Mouse (Mus musculus): ENCODE data around the gene Zfp36.

Zfp36 gene

DNA sequence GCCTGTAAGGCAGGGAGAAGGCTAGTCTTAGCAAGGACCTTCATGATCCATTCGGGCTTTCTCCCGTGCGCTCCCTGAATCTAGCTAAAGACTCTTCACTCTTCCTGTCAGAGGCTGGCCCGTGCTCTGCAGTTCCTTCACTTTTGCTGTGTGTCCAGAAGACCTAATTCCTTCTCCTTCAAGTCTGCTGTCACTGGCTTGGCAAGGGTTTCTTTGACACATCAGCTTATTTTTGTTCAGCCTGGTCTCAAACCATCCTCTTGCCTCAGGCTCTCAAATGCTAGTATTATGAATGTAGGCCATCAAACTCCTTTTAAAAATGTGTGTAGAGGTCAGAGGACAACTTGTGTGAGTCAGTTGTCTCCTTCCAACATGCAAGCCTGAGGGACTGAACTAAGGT, 3.6 kb upstream of the Zfp36 start:
- no peak for DNase-seq

DNA sequence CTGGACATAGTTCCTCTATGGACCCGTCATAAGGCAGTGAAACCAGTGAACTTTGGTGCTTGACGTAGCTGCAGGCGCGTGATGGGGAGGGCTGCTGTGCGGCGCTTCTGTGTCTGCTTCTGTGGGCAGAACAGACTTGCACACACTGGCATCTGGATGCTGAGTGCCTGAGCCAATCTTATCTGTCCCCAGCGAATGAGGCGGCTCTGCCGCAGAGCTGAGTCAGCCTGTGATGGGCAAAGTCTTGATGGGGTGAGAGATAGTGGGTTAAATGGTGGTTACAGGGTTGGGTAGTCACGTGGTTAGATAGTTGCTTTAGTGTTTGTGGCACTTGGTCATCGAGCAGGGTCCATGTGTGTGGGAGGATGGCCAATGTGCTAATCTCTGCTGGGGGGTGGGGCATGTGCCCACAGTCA, 2.9 kb upstream of the Zfp36 start:
- no peak for DNase-seq

DNA sequence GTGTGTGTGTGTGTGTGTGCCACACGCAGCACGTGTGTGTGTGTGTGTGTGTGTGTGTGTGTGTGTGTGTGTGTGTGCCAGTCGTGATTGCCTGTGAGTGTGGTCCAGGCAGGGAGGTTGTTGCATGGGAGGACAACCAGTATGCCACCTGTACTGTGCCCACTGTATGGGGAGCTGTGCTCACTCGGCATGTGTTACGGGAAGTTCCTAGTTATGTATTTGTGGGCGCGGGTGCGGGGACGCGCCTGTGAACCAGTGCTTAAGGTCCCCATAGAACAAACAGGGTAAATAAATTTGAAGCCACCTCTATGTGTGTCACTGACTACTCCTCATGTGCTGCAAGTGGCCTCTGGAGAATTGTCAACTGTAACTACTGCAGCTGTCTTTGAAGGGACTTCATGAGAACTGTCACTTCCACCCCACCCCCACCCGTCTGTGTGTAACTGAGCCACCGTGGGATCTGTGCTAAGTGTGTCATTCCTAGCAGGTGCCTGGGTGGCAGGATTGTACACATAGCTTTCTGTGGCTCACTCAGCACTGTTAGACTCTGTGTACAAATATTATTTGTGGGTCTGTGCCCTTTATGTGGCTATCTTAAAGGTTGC, 2.4 kb upstream of the Zfp36 start:
- DNase-seq = no peak

DNA sequence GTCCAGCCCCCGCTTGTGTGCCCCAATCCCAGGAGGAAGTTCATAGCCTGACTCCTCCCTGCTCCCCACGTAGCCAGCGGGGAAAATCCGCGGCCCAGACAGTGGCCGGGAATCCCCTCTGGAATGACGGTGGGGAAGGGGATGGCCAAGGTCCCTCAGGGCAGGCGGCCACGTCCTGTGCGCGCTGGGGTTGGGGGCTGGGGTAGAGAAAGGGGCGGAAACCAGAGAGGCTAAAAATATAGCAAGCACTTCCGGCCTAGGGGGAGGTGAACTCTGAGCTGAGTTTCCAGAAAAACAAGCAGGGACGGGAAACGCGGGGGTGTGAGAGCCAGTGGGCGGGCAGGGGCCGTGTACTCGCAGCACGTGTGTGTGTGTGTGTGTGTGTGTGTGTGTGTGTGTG, 1.9 kb upstream of the Zfp36 start:
- peak in 1 of 2 experiments; percentile 41 for DNase-seq

DNA sequence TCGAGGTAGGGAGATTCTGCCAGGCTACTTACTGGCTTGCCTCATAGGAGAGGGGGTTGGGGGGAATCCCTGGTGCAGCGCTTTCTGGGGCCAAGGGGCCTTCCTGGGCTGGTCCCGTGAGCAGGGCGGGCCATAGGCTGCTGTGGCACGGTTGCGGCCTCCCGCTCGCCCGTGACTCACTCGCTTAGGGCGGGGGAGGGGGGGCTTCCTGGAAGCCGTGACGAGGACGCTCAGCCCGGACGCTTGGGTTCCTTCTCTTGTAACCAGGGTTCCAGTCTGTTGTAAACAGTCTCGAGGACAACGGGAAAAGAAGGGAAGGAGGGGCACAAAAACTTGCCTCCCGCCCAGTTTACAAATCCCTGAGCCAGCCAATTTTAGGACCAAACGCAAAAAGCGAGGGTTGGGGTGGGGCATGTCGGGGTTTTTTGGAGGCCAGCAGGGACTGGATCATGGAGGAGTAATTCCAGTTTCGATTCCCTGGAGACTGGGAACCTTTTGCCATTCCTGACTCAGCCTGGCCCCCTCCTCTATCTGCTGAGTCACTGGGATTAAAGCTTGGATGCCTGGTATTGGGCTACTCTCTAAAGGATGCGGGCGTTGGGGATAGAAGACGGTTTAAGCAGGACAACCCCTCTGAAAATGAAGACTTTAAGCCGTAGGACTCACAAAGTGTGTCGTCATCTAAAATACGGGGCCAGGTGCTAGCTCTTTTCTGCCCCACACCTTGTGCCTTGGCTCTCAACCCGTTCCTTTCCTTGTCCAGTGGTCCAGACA, 1.2 kb upstream of the Zfp36 start:
- DNase-seq = peak; percentile 37 to 43

DNA sequence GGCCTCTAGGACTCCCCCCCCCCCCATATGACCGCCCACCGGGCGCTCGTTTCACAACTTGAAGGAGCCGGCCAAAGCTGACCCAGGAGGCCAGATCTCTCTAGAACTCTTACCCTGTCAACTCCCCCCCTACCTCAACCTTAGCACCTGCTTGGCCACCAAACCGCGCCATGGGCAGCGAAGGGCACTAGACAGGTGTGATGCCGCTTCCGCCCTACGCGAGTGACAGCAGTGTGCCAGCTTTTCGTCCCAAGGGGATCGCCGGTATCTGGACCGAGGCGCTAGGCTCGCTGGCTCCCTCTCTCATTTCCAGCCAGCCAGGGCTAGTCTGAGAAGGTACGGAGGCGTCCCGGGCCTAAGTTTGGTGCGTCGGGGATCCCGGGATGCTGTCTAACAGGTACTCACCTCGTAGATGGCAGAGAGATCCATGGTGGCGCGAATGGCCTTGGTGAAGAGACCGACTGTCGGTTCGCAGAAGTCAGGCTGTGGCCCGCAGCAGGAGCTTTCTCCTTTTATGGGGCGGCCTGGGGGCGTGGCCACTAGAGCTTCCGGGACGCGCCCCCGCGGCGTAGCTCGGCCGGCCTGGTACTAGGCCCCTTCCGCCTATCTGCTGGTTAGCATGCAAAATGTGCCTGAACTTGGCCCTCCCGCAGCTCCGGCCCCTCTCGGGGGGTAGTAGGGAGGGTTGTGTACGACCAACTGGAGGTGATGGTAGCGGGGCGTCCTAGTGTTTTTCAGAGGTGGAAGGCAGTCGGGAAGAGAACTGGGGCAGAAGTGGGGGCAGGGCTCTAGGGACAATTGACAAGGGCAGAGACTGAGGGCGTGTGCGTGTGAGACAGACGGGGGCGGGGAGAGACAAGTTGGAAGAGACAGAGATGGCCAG, 1.0 kb downstream of the Zfp36 start:
- peak; percentile 59 to 72 for DNase-seq

DNA sequence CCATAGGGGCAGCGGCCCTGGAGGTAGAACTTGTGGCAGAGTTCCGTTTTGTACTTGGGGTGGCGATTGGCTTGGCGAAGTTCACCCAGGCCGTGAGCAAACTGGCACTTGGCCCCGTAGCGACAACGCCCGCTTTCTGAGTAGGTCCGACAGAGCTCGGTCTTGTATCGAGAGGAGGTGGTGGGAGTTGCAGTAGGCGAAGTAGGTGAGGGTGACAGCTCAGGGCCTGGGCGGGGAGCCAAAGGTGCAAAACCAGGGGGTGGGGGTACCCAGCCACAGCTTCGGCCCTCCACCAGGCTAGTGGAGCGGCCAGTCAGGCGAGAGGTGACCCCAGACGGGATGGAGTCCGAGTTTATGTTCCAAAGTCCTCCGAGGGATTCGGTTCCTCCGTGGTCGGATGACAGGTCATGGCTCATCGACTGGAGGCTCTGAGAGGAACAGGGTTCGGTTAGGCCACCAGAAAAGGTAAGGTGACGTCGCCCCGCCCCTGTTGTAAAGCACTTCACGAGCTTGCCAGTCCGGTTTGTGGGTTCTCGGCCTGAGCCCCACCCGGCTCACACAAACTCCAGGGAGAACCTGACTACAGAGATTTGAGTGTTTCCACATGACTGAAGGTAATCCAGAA, 1.9 kb downstream of the Zfp36 start:
- DNase-seq = no peak

DNA sequence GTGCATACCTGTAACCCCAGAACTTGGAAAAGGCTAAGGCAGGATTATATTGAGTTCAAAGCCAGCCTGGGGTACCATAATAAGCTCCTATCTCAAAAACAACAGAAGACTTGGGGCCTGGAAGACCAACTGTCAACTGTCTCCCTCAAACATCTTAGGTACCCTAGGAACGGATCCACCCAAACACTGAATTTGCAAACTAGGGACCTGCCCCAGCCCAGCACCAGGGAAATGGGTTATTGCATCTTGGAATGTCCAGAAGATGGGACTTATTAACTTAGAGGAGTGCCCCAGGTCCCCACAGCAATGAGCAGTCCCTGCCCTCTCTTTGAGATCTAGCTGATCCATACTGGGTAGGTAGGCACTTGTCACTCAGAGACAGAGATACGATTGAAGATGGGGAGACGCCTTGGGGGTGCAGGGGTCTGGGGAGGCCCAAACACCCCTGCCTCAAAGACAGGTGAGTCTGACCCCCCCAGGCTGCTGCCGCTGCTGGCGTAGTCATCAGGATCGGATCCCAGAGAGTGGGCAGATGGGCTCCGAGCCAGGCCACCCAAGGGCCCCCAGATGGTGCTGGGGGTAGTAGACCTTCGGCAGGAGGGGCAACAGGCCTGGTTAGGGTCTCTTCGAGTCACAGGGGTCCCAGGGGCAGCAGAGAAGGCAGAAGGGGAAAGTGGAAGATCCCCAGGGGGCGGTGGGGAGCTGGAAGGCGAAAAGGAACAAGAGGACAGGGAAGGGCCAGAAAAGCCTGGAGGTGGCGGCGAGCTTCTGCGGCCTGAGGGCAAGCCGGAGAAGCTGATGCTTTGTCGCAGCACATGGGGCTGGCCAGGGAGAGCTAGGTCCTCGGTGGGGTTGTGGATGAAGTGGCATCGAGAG, 2.6 kb downstream of the Zfp36 start:
- no peak for DNase-seq

DNA sequence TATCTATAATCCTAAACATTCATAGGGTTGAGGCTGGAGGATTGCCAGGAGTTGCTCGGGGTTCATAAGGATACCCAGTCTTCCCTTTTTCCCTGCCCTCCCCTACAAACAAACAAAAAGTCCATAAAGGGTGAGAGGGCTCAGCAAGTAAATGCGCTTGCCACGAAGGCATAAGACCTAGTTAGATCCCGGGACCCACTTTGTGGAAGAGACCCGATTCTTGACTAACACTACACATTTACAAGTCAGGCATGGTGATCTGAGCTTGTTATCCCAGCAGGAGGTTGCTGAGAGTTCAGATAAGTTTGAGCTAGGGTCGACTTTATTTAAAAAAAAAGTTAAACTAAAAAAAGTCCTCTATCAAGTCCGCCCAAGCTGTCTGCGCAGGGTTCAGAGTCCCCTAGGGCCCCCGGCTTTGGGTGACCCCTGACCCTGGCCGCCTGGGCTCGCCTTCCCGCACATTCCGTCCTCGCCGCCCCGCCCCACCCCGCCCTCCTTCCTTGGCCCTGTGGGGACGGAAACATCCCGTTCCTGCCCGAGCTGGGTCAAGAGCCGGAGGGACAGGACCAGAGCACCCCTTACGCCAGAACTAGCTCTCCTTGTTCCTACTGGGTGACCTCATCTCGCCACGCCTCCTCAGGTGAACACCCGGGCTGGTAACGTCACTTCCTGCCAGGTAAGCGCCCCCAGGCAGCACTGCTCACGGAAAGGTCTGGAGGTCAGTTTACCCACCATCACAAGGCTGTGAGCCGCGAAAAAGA, 3.9 kb downstream of the Zfp36 start:
- DNase-seq = no peak

DNA sequence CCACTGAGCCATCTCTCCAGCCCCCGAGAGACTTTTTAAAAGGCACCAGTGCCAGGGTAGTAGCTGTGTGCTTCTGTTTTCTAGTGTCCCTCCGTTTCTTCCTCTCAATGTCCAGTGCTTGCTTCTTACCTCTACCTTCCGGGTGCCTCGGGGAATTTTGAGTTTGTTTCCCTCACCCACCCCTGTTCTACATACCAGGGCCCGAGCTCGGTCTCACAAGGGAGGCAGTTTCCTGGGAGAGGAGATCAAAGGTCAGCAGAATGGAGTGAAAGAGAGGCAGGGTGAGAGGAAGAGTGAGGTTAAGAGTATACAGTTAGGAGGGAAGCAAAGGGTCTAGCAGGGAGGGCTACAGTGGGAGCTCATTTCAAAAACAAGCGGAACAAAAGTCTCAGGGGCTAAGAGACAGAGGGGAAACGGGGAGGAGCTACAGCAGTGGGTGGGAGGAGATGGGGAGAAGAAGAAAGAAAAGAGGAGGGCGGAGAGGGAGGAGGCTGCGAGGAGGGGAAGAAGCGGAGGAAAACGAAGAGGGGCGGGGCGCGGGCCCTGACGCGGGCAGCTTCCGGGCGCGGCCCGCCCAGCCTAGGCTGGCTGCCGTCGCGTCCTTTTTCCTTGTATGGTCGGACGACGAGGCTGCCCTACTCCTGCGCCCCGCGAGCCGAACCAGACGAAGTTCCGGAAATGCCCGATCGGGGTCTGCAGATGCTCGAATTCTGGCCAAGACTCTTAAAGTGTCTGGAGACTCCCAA, 4.7 kb downstream of the Zfp36 start:
- peak; percentile 69 to 70 for DNase-seq

DNA sequence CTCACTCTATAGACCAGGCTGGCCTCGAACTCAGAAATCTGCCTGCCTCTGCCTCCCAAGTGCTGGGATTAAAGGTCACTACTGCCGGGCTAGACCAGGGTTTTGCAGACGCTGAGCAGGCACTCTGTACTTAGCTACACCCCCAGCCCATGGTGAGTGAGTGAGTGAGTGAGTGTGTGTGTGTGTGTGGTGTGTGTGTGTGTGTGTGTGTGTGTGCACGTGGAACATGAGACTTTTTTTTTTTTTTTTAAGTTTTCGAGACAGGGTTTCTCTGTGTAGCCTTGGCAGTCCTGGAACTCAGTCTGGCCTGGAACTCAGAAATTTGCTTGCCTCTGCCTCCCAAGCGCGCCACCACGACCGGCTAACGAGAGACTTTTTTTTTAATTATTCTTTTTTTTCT, 5.4 kb downstream of the Zfp36 start:
- DNase-seq = no peak

DNA sequence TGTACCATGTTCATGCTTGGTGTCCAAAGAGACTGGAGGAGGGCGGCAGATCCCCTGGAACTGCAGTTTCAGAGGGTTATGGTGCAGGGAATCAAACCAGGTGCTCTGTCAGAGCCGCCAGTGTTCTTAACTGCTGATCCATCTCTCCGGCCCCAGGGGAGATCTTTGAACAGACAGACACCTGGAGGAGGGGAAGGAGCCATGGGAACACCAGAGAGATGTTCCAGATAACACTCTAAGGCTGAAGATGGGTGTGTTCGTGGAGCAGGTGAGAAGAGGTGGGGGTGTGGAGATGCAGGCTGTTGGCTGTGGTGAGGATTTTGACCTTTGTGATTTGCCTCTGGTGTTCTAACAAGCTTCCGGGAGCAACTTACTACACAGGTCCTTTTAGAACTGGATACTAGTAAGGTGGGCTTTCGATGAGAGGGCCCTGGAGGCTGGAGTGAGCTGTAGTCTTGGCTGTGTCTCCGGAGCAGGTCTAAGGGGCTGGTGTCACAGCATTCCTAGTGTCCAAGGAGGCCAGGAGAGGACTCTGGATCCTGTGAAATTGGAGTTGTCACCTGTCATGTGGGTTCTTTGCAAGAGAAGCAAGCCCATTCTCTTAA, 6.1 kb downstream of the Zfp36 start:
- DNase-seq = no peak

DNA sequence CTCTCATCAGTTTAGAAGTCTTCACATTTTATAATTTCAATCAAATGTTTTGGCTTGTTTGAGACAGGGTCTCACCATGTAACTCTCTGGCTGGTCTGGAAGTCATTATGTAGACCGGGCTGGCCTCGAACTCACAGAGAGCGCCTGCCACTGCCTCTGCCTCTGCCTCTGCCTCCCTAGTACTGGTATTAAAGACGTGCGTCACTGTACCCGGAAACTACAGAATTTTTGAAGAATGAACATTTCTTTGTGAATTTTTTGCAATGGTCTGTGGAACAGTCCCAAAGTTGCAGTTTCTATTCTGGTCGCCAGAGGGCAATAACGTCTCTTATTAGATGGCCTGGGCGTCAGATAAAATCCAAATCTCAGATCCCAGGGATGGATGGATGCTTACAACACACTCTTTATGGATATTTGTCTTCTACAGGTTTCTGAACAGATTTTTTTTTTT, 6.9 kb downstream of the Zfp36 start:
- peak; percentile 78 for DNase-seq

DNA sequence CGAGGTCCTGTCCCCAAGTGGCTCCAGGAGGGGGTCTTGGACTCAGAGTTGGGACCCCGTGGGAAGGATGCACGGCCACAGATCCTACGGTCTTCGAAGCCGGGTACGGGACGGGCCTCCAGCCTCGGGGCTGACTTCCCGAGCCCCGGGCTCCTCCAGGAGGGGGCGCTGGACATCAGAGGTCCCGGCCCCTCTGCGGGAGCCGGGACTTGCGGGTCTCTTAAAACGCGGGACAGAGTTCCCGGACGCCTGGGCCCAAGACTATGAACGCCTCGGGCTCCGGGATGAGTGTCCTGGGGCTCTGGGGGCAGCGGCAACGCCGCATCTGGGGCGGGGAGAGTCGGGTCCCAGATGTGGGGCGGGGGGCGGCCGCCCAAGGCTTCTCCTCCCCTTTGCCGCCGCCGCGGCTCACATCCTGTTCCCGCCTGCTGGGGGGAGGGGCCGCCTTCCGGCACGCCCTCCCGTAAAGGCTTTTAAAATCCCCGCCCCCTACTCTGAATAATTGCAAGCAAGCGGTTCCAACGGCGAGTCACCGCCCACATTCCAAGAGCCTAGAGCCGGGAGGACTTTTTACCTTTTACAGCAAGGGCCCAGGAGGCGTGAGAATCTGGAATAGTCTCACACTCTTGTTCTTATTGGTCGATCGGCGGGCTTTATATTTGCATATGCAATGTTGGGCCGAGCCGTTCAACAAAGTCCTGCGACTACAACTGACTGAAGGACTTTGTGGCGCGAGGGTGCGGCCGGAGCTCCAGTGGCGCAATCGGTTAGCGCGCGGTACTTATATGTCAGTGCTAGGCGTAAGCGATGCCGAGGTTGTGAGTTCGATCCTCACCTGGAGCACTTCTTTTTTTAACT, 7.6 kb downstream of the Zfp36 start, which contains the start of gene Plekhg2:
TSS of gene Plekhg2 (minus strand) at position 349 of the 858 bp plus-strand sequence.
- DNase-seq = peak; percentile 86 to 92

DNA sequence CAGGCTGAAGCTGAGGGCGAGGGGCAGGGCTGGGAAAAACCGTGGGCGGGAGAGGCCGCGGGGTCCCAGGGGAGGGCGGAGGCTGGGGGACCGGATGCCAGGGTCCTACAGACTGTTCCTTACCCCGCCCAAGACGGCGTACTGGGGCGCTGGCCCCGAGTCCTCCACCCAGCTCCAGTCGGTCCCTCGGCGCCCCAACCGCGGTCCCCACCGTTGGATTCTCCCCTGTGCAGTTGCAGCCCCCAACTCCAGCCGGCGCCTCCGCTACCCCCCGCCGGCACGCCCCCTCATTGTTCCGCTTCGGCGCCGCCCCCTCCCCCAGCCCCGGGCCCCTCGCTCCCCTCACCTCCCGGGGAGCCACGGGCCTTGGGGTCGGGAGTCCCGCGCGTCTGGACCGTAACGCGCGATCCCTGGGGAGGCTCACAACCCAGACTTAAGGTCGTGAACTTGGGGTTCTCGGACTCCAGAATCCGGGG, 8.5 kb downstream of the Zfp36 start:
- peak in 1 of 2 experiments; percentile 29 for DNase-seq

DNA sequence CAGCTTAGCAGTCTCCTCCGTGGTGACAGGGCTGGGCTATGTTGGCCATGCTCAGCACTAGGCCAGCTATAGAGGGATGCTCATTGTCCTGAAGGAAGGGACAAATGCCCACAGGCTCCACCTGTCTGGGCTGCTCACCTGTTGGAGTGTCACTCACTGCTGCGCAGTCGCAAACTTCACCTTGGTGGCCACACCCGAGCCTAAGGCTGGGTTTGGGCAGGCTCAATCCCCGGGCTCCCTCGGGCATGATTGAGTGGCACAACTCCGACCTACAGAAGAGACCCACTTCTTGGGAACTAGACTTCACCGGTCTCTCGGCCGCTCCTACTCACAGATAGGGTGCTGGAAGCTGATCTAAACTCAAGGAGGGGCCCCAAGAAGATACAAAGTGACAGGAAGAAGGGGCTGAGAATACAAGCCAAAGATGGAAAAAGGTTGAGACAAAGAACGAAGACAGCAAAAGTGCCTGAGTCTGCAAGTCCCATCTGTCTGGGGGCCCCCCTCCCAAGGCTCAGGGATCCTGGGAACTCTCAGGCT, 9.0 kb downstream of the Zfp36 start:
- no peak for DNase-seq

DNA sequence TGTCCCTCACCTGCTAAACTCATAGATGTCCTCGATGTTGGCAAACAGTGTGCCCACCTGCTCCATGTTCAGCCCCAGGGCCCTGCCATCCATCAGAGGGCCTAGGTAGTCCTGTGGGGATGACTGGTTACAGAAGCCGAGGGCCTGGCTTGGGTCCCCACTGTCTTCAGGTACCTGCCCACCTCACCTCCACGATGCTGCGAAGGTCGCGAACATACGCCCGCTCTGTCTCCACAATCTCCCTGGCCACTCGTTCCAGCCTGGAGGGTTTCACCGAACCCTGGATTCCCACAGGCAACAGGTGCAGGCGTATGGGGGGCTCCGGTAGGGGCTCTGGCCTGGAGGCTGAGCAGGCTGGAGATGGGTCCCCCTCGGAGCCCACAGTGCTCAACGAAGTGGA, 10.0 kb downstream of the Zfp36 start:
- no peak for DNase-seq

DNA sequence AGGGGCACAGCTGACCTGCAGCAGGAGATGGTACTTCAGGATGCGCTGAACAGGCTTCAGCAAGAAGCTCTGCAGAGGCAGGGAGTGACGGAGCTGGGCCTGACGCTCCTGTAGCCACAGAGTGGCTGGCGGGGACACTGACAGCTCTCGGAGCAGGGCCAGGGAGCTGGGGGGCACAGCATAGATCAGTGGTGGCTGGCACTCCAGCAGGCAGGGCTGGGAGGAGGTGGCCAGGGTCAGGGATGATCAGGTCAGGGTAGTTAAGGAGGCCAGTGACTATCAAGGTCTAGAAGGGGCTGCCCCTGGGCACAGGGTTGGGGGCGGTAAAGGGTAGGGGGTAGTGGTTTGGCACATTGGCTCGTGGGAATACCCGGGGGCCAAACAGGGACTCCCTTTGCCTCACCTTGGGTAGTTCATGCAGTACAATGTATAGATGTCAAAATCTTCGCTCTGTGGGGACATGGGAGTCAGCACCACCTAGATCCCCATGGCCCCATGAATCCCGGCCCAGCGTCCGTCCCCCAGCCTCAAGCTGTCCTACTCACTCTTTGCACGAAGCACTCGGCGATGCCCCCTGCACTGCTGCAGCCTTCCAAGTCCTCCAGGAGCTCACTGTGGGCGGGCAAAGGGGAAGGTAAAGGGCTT, 11.7 kb downstream of the Zfp36 start:
- no peak for DNase-seq
